Mouse (Mus musculus) layer of hippocampus, adult 9-10 months (tissue): ENCODE results near the gene Plekhg1.

ENCODE experiments used
- DNase-seq: peaks from one replicate; pipeline ENCODE4 v3.0.0; 2022; ENCODE audit warnings: low spot score

The Plekhg1 gene

DNA sequence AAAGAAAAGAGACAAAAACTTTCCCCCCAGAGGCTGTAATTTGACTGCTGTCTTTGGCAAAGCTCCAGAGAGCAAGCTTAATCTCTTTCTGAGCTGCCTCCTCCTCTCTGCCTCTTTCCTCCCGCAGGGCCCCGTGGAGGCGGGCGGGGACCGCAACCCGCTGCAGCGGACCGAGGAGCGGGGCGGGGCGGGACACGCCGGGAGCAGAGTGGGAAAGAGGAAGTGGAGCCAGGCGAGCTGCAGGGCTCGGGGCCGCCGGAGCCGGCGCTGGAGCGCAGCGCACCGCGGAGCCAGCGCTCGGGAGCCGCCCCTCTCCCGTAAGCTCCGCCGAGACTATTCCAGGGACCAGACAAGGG lies at the start of gene Plekhg1:
TSS of gene Plekhg1 (plus strand) at position 217 of the 356 bp plus-strand sequence.
- no peak for DNase-seq

DNA sequence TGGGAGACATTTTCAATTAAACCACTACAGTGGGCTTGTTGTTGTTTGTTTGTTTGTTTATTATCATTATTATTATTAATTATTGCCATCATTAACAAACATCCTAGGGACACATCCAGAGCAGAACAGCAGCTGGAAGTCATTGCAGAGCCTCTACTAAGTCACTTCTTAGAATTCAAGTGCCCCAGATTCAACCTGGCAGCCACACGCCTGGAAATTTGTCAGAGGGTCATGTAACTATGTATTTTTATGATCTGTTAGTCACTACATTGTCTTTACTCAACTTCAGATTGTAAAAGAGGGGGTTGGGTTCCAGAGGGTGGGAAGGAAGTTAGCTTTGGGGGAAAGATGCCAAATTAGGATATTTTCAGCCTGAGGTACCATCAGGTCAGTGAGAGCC lies 47.4 kb upstream of the Plekhg1 start:
- no peak for DNase-seq

GRCm38 (mm10) chr10:3693699-3694280 lies 46.4 kb upstream of the Plekhg1 start:
- no peak for DNase-seq

DNA sequence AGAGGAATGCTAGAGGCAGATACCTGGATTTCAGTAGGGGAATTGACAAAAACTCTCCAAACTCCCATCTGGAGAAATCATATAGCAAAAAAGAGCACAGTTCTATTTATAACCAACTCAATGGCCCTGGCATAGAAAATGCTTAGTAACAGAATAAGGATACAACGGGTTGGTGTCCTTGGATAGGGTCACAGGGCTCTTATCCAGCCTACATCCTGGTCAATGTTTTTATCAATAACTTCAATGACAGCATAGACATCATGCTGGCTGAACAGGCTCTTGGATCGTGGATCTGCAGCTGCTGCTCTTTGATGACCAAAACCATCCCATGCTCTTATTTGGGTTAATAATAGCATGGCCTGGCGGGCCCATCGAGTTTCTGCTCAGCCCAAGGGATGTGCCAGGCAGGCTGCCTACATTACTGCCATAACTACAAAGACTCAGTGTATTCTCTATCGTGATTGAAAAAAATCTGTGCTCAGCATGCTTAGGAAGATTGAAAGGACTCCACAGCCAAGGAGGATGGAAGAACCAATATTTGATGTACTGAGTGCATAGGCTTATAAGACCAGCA lies 44.7 kb upstream of the Plekhg1 start:
- DNase-seq, result no peak

- no peak for DNase-seq
Measured at GRCm38 (mm10) chr10:3696727-3697348, 43.3 kb upstream of the Plekhg1 start.

GRCm38 (mm10) chr10:3697500-3697899 lies 42.7 kb upstream of the Plekhg1 start:
- no peak for DNase-seq

DNA sequence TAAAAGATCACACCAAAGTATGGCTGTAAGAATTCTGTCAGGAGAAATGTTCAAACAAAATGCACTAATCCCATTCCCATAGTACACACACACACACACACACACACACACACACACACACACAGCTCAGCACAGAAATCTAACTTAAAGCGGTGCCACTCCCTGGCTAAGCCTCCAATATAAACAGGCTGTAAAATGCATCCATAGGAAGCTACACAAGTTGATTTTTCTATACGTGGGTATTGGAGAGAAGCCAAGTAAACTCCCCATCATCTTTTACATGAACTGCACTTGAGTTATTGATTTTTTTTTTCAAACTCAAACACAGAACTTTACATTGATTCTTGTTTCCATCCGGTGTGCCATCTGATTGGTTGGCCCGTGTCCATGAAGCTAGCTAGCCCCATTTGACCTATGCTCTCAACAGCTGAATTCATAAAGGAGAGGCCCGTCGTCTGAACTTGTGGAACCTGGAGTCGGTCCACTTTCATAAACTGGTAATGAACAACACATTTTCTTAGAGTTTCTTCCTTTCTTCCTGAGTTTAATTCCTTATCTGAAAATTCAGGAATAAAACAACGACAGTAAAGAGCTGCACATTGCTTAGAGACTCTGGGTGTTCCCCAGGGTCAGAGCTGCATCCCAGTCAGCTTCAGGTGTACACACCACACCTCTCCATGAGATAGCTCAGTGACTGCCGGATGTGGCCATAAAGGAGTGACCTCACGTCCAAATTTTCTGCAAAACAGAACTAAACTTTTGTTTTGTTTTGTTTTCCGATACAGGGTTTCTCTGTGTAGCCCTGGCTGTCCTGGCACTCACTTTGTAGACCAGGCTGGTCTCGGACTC lies 39.7 kb upstream of the Plekhg1 start:
- DNase-seq, result no peak

- DNase-seq, result no peak
Measured at GRCm38 (mm10) chr10:3701832-3702231, 38.3 kb upstream of the Plekhg1 start.

DNA sequence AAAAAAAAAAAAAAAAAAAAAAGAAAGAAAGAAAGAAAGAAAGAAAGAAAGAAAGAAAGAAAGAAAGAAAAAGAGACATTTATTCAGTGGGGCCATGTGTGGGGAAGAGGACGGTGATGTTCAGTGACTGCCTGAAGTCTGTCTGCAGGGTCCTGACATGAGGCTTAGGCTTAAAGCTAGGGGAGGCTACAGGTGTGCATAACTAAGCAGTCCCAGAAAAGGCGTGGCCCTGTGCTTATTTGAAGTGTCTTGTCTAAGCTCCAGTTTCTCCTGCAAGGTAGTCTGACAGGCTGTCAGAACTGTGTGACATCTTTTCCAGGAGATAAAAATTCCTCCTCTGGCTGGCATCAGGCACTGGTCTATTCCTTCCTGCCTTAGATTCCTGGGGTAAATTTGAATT lies 37.6 kb upstream of the Plekhg1 start:
- no peak for DNase-seq

DNA sequence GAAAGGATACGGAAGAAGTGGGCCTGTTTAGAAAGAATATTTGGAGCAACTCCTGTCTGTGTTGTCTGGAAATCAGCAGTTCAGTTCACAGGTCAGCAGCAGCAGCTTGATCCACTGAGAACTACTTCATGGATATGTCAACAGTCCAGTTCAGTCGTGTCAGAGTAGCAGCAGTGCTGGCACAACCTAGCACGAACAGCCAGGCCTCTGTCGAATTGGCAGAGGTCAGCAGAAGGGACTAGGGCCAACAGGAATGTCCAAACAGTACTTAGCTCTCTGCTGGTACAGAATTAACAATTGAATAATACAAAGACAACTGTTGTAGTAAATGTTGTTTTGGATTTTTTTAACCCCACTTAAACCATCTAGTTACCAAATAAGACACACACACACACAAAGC lies 33.9 kb upstream of the Plekhg1 start:
- no peak for DNase-seq

DNA sequence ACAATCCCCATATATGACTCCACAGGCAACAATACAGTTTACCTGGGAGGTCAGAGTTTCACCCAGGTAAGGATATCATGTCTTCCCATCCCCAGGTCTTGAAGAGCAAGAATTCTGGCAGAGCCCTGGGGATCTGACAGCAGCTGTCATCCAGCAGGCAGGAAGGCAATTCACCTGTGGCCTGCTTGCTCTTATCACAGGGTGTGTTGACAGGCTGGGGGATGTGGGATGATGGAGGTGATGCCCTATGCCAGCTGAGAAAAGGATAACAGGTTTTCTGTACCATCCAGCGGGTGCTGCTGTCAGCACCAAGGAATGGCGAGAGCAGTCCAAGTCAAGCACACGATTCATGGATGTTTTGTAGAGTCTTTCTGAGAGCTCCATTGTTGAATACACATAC lies 30.1 kb upstream of the Plekhg1 start:
- DNase-seq, result no peak

DNA sequence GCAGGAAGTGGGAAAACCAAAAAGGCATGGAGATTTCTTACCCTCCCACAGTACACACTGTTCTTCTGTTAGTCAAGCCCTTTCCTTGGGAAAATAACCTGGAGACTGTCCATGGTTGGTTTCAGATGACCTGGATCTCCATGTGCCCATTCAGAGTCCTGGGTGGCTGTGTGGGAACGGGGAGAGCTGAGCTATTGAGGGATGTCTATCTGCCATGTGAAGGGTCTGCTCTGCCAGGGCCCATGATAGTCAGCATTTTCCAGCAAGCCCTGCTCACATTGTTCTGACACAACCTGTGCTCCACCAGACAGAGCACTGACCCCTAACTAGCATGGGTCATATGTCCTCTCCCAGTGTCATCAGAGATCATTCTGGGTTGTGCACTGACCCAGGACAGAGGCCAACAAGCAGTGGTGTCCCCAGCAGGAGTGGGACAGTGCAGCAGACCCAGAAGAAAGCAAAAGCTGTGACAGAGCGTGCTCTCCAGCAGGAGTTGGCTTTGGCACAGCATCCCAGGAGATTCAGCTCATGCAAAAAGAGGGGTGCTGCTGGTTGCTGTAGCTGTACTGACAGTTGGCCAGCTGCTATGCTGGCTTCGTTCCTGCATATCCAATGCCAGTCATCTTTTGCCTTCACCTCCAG lies 24.7 kb upstream of the Plekhg1 start:
- DNase-seq, result no peak

DNA sequence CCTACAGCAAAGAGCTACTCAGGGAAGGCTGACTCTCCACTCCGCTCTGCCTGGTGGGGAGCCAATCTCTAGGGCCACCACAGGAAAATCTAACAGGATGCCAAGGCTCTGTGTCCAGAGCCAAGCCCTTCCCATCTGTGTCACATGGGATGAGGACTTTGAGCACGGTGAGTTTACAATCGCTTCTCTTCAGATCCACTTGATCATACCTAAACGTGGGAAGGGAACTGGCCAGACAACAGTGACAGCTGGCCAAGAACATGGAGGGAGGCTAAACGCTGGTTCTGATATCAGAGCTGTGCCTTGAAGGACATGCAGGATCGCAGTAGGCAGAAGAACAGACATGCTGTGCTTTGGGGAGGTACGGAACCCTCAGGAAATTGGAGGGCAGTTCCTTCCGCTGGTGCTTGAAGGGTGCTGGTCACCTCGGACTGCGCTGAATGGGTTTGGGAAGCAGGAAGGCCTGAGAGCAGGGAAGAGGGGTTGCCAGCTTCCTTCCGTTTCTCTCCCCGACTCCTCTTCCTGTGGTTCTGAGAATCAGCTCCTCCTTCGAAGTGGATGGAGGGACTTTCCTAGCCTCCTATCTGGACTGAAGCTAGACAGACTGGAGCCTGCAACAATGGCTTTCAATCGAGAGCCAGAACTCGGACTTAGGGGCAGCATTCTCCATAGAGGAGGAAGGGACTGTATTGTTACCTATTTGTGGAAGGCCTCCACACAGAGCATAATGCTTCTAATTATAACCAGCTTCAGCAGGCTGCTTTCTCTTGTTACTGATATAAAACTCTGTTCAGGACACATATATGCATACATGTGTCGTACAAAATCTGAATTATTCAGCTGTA lies 21.9 kb upstream of the Plekhg1 start:
- no peak for DNase-seq

DNA sequence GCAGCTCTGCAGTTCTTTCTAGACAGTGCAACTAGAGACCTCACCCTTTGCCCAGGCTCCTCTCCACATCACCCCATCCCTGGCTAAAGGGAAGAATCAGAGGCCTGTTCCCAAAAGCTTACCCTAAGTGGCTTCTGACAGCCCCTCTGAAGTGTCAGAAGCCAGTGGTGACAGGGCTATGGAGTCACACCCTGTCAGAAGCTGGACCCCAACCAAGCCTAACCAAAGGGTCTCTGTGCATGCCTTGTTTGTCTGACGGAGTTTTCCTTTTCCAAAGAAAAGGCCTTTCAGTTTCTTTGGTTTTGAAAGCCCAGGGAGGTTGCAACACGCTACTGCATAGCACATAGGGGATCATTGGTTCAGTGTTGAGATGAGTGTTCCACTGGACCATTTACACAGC lies 19.9 kb upstream of the Plekhg1 start:
- no peak for DNase-seq

DNA sequence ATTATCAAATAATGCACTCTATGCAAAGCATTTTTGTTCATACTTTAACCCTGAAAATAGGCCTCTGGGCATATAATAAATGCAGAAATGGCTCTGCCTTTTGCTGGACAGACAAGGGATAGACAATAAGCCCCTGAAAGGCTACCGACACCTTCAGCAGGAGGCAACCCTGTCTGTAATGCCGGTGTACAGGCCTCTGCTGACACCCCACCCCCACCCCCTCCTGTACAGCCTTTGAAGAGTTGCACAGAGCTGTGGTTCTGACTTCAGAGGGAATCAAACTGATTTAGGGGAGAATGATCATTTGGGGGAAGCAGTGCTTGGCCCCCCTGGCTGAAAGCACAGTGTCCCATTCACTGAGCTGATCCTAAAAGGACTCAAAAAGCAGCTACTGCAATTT lies 17.8 kb upstream of the Plekhg1 start:
- no peak for DNase-seq

- no peak for DNase-seq
Measured at GRCm38 (mm10) chr10:3724665-3725064, 15.5 kb upstream of the Plekhg1 start.

DNA sequence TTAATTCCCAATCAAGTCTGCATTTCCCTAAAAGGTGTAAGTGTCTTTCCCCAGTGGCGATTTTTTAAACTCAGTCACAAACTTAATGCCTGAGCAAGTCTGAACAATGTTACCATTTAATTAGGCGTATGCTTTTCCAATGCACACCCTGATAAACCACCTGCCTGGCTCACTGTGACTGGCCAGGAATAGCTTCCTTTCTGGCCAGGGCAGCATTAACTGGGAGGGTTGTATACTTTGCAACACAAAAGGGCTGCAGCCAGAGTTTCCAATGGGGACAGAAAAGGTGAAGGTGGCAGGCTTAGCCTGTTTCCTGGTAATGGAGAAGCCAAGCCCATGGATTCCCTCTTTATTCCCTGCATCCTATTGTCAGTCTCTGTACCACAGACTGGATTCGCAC lies 10.5 kb upstream of the Plekhg1 start:
- DNase-seq, result no peak

DNA sequence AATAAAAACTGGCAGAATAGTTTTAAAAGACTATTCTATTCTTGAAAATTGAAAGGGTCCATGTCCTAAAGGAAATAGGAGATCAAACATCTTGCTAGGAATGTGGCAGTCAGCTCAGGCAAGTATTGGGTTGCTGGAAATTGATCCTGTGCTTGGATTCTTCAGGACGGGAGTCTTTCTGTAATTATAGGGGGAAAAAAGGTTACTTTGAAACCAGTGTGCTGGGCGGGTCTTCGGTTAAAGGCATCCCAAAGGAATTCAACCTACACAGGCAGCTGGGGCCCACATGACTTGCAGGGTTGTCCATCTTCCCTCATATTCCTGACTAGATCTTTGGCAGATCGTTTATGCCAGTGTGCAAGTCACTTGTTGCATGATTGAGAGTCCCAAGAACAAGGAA lies 9.8 kb upstream of the Plekhg1 start:
- no peak for DNase-seq

DNA sequence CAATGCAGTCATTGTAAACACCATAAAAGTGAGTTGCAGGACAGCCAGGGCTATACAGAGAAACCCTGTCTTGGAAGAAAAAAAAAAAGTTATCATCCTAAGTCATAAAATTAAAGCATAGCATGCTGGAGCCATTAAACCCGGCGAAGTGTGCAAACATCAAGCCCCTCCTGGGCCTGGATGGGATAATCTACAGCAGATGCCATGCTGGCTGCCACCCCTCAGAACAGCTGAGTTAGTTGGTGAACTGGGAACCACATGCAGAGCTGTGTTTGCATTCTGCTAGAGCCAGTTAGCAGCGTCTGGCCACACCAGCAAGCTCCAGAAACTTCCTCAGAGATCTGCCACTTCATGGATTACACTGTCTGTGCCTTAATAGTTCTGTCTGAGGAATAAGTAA lies 3.1 kb upstream of the Plekhg1 start:
- no peak for DNase-seq

DNA sequence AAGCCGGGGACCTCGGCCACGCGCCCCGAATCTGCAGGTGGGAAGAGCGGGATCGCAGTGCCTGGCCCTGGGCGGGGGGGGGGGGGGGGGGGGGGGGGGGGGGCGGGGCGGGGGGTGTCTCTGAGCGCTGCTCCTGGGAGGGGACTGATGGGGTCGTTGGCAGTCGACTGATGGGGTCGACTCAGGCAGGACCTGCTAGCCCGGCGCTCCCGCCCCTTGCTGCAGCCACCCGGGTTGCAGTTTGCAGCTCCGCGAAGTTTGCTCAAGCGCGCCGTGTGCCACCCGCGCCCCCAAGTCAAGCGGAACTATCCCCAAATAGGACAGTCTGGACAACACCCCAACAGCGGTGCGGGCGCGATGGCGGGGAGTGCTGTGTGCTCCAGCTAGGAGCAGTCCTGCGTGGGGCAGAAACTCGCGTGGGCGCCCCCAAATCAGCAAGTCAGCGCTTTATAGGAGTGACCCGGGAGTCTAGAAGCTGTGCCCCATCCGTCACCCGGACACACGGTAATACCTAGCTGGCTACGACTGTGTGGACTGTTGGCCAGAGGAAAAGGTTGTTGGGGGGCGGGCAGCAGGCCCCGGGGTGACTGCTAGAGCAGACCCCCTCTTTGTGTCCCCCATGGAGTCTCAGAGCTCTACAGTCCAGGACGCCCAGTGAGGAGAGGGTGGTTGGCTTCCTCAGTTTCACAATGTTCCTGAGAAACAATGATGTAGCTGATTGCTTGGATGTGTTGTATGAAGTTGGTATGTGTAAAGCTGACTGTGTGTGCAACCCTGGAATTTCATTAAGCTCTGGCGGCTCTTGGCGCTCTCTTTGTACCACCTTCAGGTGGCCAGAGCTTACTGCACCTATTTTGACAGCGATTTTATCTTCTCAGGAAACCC lies 582 bp downstream of the Plekhg1 start:
- DNase-seq, result no peak

DNA sequence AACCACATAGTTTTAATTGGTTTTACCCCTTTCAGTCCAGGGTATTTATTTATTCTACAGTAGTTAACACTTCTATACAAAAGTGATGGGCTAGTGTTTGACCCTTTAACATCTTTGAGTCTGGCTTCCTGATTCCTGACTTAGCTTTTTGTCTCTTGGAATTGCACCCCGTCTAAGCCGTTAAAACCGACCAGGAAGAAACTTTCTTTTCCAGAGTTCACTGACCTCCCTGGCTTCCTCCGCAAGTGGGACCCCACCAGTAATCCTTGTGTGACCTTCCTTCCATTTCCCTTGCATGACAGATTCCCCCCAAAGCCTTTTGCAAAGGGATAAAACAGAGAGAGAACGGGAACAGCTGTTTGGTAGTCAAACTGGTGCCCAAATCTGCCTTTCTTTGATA lies 1.6 kb downstream of the Plekhg1 start:
- no peak for DNase-seq
